Mouse (Mus musculus): Measurements from ENCODE around the gene Stx5a.
"Not testable (repeated sequence)": the region's sequence is repeated elsewhere in the genome, so short reads cannot be mapped to it uniquely, and the experiment has no call there.

The Stx5a gene

DNA sequence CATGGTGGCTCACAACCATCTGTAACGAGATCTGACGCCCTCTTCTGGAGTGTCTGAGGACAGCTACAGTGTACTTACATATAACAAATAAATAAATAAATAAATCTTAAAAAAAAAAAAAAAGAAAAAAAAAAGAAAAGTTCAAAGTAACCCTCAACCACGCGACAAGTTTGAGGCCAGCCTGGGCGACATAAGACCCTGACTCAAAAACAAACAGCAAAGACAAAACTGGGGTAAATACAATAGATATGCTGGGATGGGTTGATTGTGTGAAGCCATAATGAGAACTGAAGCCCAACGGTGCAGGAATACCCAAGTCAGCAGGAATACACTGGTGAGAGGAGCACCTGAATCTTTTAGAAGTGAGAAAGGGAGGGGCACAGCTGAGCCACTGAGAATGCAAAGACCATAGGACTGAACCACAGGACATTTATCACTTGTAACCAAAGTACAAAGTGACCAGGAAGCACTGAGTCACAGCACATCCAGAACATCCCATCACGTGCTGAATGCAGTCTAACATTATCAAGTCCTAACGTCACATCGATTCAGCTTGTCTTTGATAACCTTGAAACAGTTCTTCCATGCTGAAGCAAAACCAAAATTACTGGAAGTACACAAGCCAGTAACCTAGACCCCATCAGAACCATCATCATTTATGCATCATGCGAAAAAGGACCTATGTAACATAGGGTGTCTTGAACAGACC lies 24.3 kb upstream of the Stx5a start:
- DNase-seq: no peak

DNA sequence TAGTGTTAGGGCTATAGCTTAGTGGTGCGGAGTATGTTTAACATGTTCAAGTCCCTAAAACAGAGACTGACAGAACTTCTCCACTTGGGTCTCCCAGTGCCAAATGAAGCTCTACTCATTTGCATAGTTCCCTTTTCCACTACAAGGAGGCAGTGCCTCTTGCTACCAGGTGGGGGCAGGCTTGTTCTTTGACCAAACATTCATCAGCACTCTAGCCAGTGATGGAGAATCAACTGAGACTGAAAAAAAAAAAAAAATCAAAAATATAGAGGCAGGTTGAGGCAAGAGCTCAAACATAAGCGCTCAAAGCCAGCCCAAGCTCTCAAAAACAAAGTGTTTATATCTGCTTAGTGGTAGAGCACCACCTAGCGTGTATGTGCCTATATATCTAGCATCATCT lies 22.9 kb upstream of the Stx5a start:
- peak; percentile 63 to 68 for DNase-seq

DNA sequence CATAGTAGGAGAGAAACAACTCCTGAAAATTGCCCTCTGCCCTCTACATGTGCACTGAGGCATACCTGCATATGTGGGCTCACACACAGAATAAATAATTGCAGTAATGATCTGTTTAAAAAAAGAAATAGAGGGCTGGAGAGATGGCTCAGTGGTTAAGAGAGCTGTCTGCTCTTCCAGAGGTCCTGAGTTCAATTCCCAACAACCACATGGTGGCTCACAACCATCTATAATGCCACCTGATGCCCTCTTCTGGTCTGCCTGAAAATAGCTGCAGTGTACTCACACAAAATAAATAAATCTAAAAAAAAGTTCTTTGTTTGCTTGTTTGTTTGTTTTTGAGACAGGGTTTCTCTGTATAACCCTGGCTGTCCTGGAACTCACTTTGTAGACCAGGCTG lies 22.2 kb upstream of the Stx5a start:
- DNase-seq: not testable (repeated sequence)

DNA sequence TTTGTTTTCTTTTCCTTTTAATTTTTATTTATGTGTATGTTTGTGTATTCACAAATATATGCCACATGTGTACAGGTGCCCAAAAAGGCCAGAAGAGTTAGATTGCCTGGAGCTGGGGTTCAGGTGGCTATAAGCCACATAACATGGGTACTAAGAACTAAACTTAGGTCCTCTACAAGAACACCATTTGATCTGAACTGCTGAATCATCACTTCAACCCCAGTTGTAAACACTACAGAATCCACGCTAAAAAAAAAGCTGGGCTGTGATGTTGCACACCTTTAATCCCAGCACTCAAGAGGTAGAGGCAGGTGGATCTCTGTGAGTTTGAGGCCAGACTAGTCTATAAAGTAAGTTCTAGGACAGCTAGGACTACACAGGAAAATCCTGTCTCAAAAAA lies 19.8 kb upstream of the Stx5a start:
- DNase-seq: no peak

DNA sequence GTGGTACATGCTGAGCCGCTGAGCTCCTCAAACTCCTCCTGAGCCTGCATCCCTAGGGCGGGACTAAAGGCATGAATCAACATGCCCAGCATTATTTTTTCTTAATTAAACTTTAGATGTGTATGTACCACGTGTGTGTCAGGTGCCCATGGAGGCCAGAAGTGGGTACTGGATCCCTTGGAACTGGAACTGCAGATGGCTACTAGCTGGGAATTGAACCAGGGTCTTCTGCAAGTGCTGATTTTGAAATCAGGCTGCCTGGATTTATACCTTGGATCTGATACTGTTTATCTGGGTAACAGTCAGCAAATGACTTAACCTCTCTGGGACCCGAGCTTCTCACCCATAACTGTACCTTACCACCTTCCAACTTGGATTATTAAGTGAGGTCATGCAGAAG lies 19.2 kb upstream of the Stx5a start:
- no peak for DNase-seq

DNA sequence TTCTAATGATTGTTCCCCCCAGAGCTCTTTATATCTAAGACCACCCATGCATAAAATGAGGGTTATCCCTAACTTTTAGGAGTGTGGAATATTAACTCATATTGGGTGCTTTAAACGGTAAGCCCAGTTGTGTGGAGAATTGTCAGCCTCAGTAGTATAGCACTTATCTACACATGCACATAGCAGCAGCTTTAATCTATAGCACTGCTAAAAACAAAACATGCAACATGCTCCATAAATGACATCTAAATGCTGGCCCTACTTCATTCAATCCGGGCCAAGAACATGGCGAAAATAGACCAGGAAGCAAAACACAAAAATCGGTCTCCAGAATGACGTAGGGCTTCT lies 18.7 kb upstream of the Stx5a start:
- no peak for DNase-seq

DNA sequence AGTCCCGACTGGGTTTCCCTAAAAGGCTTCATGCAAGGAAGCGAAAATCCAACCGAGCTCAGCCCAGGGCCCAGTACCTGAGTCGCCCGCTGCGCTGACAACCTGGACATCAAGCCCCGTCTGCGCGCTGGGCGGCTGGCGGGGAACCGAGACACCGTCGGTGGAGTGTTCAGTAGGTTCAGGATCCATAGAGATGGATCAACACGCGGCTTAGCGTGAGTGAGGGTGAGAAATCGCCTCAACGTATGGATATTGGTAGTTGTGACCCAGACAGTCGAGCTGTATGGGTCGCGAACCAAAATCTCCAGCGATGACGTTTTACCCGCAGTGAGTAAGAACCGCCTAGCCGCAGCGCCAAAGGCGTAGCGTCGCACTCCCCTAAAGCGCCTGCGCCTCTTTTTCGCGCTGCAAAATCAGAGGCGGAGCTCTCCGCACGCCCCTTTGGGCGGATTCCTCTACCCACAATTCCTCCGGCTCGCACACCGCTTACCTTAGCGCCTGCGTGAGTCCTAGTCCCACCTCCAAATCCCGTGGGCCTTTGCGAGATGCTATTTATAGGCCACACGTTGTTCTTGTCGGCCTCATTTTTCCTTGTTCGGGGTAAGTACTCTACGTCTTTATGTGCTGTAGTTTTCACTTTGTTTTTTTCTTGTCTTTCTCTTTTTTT lies 18.2 kb upstream of the Stx5a start, which contains the start of gene Slc3a2:
Slc3a2 (minus strand) TSS at position 463 of the 667 bp plus-strand sequence.
- DNase-seq: peak; percentile 94 to 97

DNA sequence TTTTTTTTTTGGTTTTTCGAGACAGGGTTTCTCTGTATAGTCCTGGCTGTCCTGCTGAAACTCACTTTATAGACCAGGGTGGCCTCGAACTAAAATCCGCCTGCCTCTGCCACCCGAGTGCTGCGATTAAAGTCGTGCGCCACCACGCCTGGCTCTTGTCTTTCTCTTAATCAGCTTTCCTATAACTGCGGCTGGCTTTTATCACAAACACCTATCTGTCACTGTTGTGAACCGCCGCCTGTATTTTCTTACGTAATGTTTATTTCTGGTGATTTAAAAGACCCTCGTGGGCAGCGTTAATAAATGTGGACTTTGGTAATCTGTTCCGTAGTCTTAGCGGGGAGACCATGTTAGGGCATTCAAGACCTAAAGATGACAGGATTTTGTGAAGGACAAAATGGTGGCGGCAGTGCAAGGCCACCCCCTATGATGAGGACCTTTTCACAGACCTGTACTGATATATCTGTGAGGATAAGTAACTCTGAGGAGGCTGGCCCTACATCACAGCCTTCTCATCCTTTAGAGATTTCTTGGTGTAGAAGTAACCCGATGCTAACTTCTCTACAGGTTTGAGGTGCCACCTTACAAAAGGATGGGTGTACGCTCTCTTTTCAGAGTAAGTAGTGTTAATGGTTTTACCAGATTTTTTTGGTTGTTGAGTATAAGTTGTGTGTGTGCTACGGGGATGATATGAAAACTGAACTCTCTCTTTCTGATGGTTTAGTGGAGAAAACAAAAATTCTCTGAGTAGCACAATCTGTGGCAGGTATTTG lies 17.5 kb upstream of the Stx5a start:
- peak in 1 of 2 experiments; percentile 46 for DNase-seq

DNA sequence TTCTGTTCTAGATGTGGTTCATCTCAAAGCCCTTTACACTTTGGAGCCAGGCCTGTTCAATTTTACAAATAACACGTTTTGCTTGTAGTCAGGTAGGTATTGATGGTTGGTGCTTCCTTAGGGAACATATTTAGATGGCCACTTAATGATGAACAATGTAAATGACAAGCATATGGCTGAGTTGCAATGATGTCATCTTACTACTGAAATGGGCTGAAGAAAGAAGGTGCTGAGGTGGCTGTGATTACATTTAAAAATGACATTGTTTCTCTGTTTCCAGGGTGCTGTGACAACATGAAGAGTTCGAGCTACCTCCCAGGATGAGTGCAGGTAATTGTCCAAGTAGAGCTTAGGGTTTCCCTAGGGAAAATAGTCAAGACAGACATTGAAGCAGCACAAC lies 16.8 kb upstream of the Stx5a start:
- DNase-seq: no peak

DNA sequence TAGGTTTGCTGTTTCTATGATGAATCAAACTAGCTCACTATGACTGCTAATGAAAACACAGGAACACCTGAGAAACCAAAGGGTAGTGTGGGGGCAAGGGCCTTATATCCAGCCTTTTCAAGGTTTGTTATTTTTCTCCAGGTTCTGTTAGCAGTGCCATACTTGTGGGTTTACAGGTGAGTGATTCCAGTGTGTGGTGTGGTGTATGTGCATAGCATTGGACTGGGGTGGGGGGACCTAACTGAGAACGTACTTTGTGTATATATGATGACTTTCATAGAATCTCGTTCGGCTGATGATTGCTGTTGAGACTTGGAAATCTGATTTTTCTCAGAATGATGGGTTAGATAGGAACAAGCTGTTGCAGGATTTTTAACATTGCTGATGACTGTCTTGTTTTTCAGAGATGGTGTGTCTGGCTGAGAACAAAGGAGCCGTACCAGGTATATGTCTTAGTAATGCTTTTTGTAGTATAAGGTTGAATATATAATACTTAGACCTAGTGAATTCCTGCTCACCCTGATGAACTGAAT lies 16.1 kb upstream of the Stx5a start:
- no peak for DNase-seq

DNA sequence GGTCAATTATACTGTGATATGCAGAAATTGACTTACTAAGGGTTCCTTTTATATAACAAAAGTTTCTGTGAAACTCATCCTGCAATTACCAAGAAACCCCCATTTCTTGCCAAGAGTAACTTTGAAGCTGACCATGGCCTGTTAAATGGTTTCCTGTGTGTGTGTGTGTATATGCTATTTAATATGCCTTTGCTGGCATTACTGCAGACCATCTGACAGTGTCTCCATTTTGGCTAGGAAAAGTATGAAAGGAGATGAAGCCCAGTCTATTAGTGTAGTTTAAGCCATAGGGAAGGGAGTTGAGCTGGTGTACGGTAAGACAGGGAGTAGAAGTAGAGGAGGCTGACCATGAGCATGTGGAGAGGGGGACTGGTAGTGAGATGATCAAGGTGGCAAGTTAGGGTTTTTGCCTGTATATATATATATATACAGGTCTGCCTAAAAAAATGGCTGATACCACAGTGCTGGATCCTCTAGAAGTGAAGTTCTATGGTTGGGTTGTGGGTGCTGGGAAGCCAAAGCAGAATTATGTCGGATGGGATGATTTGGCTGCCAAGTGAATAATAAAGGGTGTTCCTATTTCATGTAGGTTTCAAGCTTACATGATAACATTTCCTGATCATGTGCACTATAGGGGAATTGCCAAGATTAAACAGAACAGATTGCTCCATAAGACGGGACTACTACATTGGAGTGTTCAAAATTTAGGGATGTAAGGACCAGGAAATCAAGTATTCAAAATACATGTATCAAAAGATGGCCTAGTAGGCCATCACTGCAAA lies 14.4 kb upstream of the Stx5a start:
- DNase-seq: no peak

DNA sequence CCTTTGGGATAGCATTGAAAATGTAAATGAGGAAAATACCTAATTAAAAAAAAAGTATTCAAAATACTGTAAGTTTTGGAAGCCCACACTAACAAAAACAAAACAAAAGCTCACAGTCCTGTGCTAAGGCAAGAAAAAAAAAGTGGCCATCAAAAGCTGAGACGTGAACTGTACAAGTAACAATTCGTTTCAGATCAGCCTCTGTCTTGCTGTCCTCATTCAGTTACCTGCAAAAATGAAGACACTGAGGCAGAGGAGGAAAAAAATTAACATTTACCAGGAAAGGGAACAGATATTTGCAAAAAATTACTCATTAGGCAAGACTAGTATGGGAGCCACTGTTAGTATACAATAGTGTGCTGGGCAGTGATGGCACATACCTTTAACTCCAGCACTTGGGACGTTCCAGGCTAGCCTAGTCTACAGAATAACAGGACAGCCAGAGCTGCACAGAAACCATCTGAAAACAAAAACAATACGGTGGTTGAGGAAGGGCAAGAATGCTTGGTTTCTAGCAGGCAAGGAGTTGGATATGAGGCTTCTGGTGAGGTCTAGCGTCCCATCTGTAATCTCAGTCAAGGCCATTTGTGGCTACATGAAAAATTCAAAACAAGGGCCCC lies 13.6 kb upstream of the Stx5a start:
- DNase-seq: no peak

DNA sequence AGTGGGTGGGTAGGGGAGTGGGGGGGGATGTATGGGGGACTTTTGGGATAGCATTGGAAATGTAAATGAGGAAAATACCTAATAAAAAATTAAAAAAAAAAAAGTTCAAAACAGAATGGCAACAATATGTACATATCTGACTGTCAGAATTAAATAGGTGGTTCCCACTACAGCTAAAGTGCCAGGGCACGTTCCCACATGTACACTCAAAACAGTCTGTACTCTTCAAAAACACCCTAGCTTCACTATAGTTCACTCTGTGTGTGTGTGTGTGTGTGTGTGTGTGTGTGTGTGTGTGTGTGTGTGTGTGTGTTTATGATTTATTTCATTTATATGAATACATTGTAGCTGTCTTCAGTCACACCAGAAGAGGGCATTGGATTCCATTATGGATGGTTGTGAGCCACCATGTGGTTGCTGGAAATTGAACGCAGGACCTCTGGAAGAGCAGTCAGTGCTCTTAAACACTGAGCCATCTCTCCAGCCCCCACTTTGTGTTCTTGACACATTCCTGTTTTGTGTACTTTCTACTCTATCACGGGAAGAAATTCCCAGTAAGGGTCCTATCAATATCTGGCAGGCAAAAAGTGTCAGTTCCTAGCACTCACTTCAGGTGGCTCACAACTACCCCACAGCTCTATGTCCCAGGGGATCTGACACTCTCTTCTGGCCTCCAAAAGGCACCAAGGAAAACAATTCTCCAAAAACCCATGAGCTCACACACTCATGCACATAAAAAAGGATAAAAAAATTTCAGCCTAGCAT lies 12.7 kb upstream of the Stx5a start:
- not testable (repeated sequence) for DNase-seq

DNA sequence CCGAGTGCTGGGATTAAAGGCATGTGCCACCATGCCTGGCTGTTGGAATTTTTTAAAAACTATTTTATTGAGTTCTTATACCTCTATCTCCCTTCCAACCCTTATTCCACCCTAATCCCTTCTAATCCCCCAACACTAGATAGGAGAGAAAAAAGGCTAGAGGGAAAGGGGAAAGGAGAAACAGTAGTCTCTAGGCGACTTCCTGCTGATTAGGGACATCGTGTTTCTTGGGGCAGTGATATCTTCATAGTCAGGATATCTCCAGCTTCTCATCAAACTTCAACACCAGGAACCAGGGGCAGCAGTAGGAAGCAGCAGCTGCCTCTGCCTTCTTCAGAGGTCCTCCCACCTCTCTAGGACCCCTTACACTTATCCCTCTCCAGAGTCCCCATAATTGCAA lies 6.9 kb upstream of the Stx5a start:
- no peak for DNase-seq

DNA sequence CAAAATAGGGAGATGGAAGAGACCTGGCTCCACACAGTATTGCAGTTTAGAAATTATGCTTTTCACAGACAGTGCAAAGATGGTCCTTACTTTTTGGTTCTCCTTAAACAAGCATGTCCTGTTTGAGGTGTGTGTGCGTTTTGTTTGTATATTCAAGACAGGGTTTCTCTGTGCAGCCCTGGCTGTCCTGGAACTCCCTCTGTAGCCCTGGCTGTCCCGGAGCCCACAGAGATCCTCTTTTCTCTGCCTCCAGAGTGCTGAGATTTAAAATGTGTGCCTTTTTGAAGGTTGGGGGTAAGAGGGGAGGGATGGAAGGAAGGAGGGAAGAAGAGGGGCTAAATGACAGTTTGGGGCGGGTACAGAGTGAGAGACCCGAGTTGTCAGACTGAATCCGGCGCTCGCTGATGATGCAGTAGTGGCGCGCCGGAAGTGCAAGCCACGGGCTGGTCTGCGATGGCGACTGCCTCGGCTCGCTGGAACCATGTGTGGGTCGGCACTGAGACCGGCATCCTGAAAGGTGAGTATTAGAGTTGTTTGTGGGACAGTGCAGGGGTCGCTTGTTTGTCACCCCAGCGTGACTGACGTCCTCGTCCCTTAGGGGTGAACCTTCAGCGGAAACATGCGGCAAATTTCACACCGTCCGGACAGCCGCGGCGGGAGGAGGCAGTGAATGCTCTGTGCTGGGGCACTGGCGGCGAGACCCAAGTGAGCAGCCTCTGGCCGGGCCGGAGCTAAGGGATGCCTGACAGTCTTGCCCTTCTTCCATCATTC lies 5.6 kb upstream of the Stx5a start, which contains the start of gene Wdr74:
Wdr74 (plus strand) TSS at position 439 of the 771 bp plus-strand sequence.
- DNase-seq: peak; percentile 96 to 97

DNA sequence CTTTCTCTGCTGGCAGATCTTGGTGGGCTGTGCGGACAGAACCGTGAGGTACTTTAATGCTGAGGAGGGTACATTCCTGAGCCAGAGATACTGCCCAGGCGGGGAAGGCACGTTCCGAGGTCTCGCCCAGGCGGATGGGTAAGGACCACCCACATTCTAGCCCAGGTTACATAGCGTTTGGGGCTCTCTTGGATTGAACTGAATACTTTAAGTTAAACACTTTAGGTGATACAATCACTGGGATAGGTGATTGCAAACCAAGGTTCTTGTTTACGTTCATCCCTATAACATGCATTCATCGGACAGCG lies 5.1 kb upstream of the Stx5a start:
- DNase-seq: no peak

DNA sequence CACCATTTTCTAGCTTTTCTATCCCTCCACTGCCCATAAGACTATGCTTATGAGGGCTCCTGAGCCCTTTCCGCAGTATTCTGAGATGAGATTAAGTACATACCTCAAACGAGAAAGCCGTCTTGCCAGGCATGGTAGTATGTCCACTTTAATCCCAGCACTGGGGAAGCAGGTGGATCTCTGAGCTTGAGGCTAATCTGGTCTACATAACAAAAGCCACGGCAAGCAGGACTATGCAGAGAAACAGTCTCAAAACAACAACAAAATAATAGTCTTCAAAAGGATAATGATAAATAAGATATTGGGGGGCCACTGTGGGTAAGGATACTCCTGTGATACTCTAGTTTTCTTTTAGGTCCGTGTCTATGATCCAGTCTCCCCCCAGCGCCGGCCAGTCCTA lies 2.3 kb upstream of the Stx5a start:
- no peak for DNase-seq

DNA sequence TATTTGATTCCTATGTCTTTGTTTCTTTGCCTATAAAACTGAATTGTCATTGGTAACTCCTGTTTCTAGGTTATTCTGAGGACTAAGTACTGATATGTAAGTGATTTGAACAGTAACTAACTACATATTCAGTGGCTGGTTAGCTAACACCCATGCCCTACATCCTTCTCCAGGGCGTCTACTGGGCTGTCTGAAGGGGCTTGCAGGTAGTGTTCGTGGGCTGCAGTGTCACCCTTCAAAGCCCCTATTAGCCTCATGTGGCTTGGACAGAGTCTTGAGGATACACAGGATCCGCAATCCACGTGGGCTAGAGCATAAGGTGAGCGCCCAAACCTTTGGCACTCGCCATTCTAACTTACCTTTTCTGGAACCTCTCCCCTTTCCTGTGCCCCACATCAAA lies 1.6 kb upstream of the Stx5a start:
- no peak for DNase-seq

DNA sequence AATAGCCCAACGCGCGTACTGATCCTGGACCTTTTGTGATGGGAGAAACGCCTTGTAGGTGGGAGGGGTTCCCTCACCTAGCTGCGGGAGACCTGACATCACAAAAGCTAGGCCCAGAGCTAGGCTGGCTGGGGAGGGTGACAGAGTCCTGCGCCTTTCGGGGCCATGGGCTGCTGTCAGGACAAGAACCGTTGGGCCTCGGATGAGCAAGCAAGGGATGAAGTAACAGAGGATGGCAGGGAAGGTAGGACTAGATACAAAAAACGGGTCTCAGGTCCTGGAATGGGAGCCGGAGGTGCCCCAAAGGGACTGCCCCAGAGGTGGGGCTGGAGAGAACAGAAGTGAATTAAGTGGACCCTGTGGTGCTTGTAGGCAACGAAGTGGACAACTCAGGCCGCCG lies 610 bp upstream of the Stx5a start, which contains the start of gene 1700092M07Rik:
1700092M07Rik (plus strand) TSS at position 116 of the 400 bp plus-strand sequence.
- DNase-seq: no peak

DNA sequence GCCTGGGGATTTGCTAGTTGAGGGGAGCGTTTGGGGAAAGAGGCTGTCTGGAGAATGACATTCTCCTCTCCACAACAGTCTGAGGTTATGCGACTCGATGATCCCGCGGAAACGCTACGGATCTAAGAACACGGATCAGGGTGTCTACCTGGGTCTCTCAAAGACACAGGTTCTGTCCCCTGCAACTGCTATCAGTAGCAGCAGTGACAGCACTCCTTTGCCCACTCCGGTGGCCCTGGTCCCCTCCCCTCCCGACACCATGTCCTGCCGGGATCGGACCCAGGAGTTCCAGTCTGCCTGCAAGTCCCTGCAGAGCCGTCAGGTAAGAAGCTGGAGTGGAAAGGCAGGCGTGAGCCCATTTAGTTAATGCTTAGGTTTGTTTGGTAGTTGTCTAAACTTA lies 963 bp downstream of the Stx5a start:
- DNase-seq: peak in 1 of 2 experiments; percentile 22

DNA sequence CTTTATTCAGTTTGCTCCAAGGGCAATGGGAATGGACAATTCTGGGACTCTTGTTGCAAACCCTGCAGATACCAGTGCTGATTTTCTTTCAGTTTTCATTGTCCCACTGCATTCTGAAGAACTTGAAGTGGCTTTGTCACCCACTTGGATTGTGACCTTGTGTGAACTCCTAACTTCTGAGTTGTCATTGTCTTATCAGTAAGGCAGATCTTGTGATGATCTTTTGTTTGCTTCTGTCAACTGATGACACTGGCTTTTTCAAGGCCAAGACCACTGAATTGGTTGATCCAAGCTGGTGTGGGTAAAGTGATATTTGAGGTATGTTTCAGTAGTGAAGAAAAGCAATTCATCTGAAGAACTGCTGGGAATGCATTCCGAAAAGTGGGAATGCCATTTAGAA lies 4.2 kb downstream of the Stx5a start:
- DNase-seq: no peak

Measured in kidney, postnatal 4 days (tissue).